Mouse (Mus musculus) inflammation-experienced regulatory T-cells, adult 16 weeks (primary cell): Measurements from ENCODE around the gene Gm14548. TPM values are rescaled to one million over a fixed set of nuclear protein-coding genes. Genes with fewer than 3 reads are reported as not detected.

Experiments used
- polyA plus RNA-seq: library from polyadenylated mRNA; unstranded; fragments of 100-300 nt; shearing (Covaris generic); gene quantifications from one replicate; pipeline ENCODE4 v1.2.1, GENCODE M21; 2017

The Gm14548 gene
- polyA plus RNA-seq, result 1.5 TPM

GRCm38 (mm10) chr7:3898036-3898590 lies at the start of gene Gm14548:
Gm14548 (minus strand) TSS chr7:3898120.

GRCm38 (mm10) chr7:3915387-3915786 lies 17.5 kb upstream of the Gm14548 start, which contains the start of gene Lilra6:
Lilra6 (minus strand) TSS chr7:3915503.

GRCm38 (mm10) chr7:3844951-3845350 lies 53.0 kb downstream of the Gm14548 start, which contains the start of gene Pira2:
Pira2 (minus strand) TSS chr7:3845051.

Other genes starting within 250 kb of the Gm14548 start
- gene Leng1, start 232.3 kb downstream of the Gm14548 start, polyA plus RNA-seq, result 29.2 TPM
- gene Tmc4, start 220.6 kb downstream of the Gm14548 start, polyA plus RNA-seq, result 4.6 TPM
- gene Tsen34, start 205.3 kb downstream of the Gm14548 start, polyA plus RNA-seq, result 20.6 TPM
- gene Mboat7, start 204.6 kb downstream of the Gm14548 start, polyA plus RNA-seq, result 79.1 TPM
- gene Rps9, start 194.1 kb downstream of the Gm14548 start, polyA plus RNA-seq, result 1,712 TPM
- gene Pirb, start 177.7 kb downstream of the Gm14548 start, polyA plus RNA-seq, result 1.7 TPM
- not detected for gene Gm15448, start 72.4 kb downstream of the Gm14548 start, polyA plus RNA-seq
- 0.62 TPM for gene Pira2, start 53.1 kb downstream of the Gm14548 start, polyA plus RNA-seq
- gene Lilra6, start 17.4 kb upstream of the Gm14548 start, polyA plus RNA-seq, result 0.20 TPM
- gene Lair1, start 165.1 kb upstream of the Gm14548 start, polyA plus RNA-seq, result 5.8 TPM
- 0.87 TPM for gene Ttyh1, start 221.3 kb upstream of the Gm14548 start, polyA plus RNA-seq
- gene Leng8, start 238.9 kb upstream of the Gm14548 start, polyA plus RNA-seq, result 177 TPM